Mouse (Mus musculus) cerebral cortex, adult 2 months (tissue): ENCODE data around the gene Bin2.

Experiments used
- WGBS: fragments of 180-500 bp; shearing (Covaris S2); methylation state at CpG from one replicate; pipeline ENCODE4 v1.1.7; 2018; 5-methylcytosine and 5-hydroxymethylcytosine counted together

Gene Bin2

DNA sequence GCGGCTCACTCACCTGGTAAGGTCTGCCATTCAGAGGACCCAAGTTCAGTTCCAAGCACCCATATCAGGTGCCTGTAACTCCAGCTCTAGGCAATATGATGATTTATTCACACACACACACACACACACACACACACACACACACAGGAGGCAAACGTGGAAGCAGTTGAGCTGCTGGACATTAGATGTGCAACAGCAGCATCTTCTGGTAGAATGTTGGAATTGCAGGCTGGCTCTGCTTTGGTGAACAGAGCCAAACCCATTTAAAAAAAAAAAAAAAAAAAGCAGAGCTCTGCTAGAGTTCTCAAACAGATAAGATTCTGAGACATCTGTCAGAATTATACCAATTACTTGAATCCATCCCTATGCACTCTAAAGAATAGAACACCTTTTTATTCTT, 13.7 kb upstream of the Bin2 start:
- 44% methylated on average over 2 of the region's 2 CpGs for WGBS

GRCm38 (mm10) chr15:100681770-100682169, 12.4 kb upstream of the Bin2 start:
- 57% methylated on average over 7 of the region's 7 CpGs for WGBS

GRCm38 (mm10) chr15:100680381-100680780, 11.0 kb upstream of the Bin2 start:
- 65% methylated on average over 3 of the region's 3 CpGs for WGBS

DNA sequence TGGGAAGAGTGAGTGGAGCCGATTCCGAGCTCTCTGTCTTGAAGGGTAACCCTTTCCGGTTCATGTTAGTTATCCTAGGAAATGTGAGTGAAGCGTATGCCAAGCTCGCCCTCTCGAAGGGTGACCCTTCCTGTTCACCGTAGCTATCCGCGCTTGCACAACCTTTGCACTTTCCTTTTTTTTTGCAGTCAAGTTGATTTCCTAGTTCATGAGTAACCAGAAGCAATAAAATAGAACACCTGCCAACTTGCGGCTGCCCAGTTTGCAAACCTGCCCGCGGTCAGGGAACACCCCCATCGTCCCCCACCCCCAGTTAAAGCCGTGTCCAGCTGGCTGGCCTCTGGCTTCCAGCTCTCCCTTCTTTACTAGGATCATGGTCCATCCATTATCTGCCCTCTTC, 9.7 kb upstream of the Bin2 start:
- WGBS = 91% methylated on average over 14 of the region's 14 CpGs

- 80% methylated on average over 12 of the region's 12 CpGs for WGBS
Measured at GRCm38 (mm10) chr15:100678581-100678980, 9.2 kb upstream of the Bin2 start.

- whole genome bisulfite sequencing = 75% methylated on average over 8 of the region's 8 CpGs
Measured at GRCm38 (mm10) chr15:100677675-100678074, 8.3 kb upstream of the Bin2 start.

DNA sequence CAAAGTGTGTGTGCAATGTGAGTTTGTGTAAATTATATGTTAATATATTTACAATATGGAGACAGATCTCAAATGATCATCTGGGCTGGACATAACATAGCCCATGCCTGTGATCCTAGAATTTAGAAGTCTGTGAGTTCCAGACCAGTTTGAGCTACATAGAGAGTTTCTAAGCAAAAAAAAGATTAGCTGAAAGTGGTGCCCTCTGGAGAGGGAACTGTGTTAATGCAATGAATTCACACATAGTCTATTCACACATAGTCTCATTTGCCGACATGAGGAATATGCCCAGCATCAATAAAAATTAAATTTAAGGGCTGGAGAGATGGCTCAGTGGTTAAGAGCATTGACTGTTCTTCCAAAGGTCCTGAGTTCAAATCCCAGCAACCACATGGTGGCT, 7.2 kb upstream of the Bin2 start:
- WGBS = 90% methylated on average over 1 of the region's 1 CpGs

- 56% methylated on average over 3 of the region's 3 CpGs for WGBS
Measured at GRCm38 (mm10) chr15:100675486-100675885, 6.1 kb upstream of the Bin2 start.

GRCm38 (mm10) chr15:100674566-100674965, 5.2 kb upstream of the Bin2 start:
- 88% methylated on average over 10 of the region's 10 CpGs for WGBS

GRCm38 (mm10) chr15:100673585-100674391, 4.4 kb upstream of the Bin2 start:
- WGBS = 67% methylated on average over 12 of the region's 12 CpGs

GRCm38 (mm10) chr15:100670833-100671232, 1.5 kb upstream of the Bin2 start:
- 62% methylated on average over 5 of the region's 5 CpGs for WGBS

DNA sequence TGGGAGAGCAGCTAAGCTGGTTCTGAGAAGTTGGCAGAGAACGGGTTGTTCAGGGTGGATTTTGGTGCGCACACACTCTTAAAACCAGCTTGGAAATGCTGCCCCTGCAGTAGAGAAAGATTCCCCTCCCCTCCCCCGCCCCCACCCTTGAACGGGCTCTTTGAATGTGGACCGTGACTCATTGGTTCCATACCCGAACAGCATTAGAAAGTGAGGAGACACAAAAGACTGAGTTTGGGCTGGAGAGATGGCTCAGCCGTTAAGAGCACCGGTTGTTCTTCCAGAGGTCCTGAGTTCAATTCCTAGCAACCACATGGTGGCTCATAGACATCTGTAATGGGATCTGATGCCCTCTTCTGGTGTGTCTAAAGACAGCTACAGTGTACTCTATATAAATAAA, 651 bp upstream of the Bin2 start:
- 78% methylated on average over 8 of the region's 8 CpGs for WGBS

- 89% methylated on average over 5 of the region's 5 CpGs for WGBS
Measured at GRCm38 (mm10) chr15:100667871-100668545, 1.3 kb downstream of the Bin2 start.

DNA sequence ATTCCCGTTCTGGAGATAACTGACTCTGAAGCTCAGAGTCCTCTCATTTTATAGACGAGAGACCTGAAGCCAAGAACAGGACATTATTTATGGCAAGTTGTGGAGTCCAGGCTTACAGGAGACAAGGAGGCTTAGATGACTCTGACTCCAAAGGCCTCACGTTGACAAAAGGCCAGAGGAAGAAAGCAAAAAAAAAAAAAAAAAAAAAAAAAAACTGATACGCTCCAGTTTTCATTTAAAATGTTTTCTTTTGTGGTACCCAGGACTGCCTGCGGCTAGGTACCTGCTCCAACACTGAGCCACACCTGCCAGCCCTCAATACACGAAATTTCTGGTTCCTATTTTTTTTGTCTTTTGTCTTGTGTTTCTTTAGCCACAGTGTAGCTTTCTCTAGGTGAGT, 1.9 kb downstream of the Bin2 start:
- WGBS = 82% methylated on average over 6 of the region's 6 CpGs

- 71% methylated on average over 12 of the region's 12 CpGs for WGBS
Measured at GRCm38 (mm10) chr15:100666851-100667250, 2.5 kb downstream of the Bin2 start.

GRCm38 (mm10) chr15:100666219-100666696, 3.1 kb downstream of the Bin2 start:
- WGBS = 37% methylated on average over 7 of the region's 7 CpGs

DNA sequence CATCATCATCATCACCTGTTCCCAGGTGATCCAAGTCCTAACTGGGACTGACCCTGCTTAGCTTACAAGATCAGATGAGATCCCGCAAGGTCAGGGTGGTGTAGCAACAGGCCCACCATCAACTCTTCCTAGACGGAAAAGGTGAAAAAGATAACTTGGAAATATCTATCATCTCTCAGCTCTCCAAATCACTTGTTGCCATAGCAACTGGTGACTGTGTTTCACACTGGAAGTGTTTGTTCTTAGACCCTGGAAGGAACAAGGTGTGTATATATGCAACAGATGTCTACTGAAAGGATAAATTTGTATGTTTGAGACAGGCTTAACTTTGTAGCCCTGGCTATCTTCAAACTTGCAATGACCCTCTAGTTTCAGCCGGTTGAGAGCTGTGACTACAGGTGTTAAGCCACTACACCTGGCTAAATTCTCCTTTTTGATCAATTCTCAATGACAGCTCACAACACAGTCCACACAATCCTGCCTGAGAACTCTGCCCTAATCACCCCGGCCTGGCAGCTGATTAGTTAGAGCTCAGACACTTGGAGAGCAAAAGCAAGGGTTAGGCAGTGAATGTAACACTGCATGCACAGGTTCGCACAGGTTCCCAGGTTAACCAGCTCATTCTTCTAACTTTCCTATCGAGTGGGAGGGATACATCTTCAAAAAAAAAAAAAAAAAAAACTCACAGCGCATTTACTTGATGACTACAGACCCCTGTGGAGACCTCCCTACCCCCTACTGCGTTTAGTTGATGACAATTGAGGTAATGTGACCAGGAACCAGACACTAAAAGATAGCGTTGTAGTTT, 3.7 kb downstream of the Bin2 start:
- WGBS = 54% methylated on average over 9 of the region's 9 CpGs

DNA sequence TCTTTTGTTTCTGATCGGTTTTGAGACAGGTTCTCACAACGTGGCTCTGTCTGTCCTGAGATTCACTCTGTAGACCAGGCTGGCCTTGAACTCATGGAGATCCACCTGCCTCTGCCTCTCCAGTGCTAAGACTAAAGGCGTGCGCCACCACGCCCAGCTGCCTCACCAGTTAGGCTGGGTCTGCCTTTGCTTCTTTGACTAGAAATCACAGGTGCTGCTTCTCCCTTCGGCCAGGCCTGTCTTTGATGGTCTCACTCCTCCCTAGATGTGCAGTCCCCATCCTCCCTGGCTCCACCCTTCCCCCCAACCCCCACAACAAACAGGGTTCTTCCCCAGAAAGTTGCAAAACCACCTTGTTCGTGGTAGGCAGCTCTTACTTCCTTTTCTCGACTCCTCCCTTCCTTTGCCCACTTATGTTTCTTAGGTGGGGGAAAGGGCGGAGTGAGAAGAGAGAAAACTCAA, 4.5 kb downstream of the Bin2 start:
- whole genome bisulfite sequencing = 80% methylated on average over 9 of the region's 9 CpGs

DNA sequence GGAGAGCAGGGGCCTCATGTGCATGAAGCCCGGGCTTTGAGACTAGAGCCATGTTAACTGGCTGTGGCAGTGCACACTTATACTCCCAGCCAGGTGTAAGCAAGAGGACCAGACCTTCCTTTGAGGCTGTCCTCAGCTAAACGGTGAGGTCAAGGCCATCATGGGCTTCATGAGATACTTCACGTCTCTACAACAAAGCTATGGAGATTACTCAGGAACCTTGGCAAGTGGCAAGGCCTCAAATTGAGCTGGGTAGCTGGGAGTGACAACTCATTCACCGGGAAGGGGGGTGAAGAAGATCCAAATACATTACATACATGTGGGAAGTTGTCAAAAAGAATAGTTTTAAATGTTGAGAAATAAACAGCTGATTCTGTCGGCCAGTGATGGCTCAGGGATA, 8.5 kb downstream of the Bin2 start:
- WGBS = 81% methylated on average over 5 of the region's 5 CpGs

GRCm38 (mm10) chr15:100660306-100660705, 9.0 kb downstream of the Bin2 start:
- 67% methylated on average over 9 of the region's 9 CpGs for WGBS

GRCm38 (mm10) chr15:100655201-100655600, 14.2 kb downstream of the Bin2 start:
- 88% methylated on average over 5 of the region's 5 CpGs for WGBS

GRCm38 (mm10) chr15:100654271-100654670, 15.1 kb downstream of the Bin2 start:
- 94% methylated on average over 1 of the region's 1 CpGs for WGBS
